Mouse (Mus musculus): ENCODE measurements around the gene Eipr1.

Eipr1 gene

GRCm38 (mm10) chr12:28834266-28834665 is 82.7 kb downstream of the Eipr1 start:
- ChIA-PET CTCF (no interaction called here), POLR2A (no interaction called here)

GRCm38 (mm10) chr12:28835683-28836082 is 84.1 kb downstream of the Eipr1 start:
- ChIA-PET POLR2A (no interaction called here), CTCF (no interaction called here)

- CTCF ChIA-PET: no interaction called here
These were observed 86.7 kb downstream of the Eipr1 start for GRCm38 (mm10) chr12:28838268-28838667.

GRCm38 (mm10) chr12:28838971-28839370 is 87.4 kb downstream of the Eipr1 start:
- ChIA-PET CTCF (no interaction called here), POLR2A (no interaction called here)

More at GRCm38 (mm10) chr12:28838268-28838667, 86.7 kb downstream of the Eipr1 start:
- POLR2A ChIA-PET: no interaction called here

GRCm38 (mm10) chr12:28841179-28841698 is 89.6 kb downstream of the Eipr1 start:
- POLR2A ChIA-PET: no interaction called here
- CTCF ChIA-PET: no interaction called here

- POLR2A ChIA-PET: no interaction called here
- CTCF ChIA-PET: no interaction called here
These were observed 94.2 kb downstream of the Eipr1 start for GRCm38 (mm10) chr12:28845811-28846210.

GRCm38 (mm10) chr12:28847401-28847800 is 95.8 kb downstream of the Eipr1 start:
- POLR2A ChIA-PET: interaction anchor here in 1 of 4 experiments (0.8 kb wide), 1 partner anchor 173 kb away, joined by 3 read pairs; the partner anchor contains the start of gene Adi1
- CTCF ChIA-PET: interaction anchor here in 1 of 4 experiments (0.6 kb wide), 1 partner anchor 848 kb away, joined by 3 read pairs; no protein-coding TSS in a partner anchor

GRCm38 (mm10) chr12:28848726-28849612 is 97.4 kb downstream of the Eipr1 start:
- ChIA-PET CTCF (interaction anchor here in 2 of 4 experiments (0.6 to 1.2 kb wide), 2 partner anchors 149 kb away, joined by 3 to 5 read pairs; no protein-coding TSS in a partner anchor), POLR2A (interaction anchor here in 2 of 4 experiments (1.1 to 2.0 kb wide), 3 partner anchors 10 to 217 kb away, joined by 3 to 4 read pairs (median 3); no protein-coding TSS in a partner anchor)

- ChIA-PET POLR2A (interaction anchor here in 2 of 4 experiments (0.6 to 1.4 kb wide), 2 partner anchors 10 to 85 kb away, joined by 3 read pairs; no protein-coding TSS in a partner anchor), CTCF (interaction anchor here in 1 of 4 experiments (0.6 kb wide), 1 partner anchor 239 kb away, joined by 4 read pairs; no protein-coding TSS in a partner anchor)
These were observed 108.1 kb downstream of the Eipr1 start for GRCm38 (mm10) chr12:28859495-28860263.

GRCm38 (mm10) chr12:28860264-28860560 is 108.6 kb downstream of the Eipr1 start:
- ChIA-PET POLR2A (interaction anchor here in 1 of 4 experiments (0.6 kb wide), 1 partner anchor 86 kb away, joined by 3 read pairs; no protein-coding TSS in a partner anchor), CTCF (interaction anchor here in 1 of 4 experiments (0.6 kb wide), 1 partner anchor 239 kb away, joined by 4 read pairs; no protein-coding TSS in a partner anchor)

- POLR2A ChIA-PET: no interaction called here
- CTCF ChIA-PET: interaction anchor here in 1 of 4 experiments (0.6 kb wide), 1 partner anchor 190 kb away, joined by 3 read pairs; no protein-coding TSS in a partner anchor
These were observed 111.7 kb downstream of the Eipr1 start for GRCm38 (mm10) chr12:28863260-28863659.

GRCm38 (mm10) chr12:28866121-28866520 is 114.5 kb downstream of the Eipr1 start:
- POLR2A ChIA-PET: interaction anchor here in 2 of 4 experiments (0.6 to 1.3 kb wide), 2 partner anchors 230 to 1017 kb away, joined by 3 to 5 read pairs; partner anchors contain the start of gene Rps7 (in 1 of the 2)
- CTCF ChIA-PET: no interaction called here

- ChIA-PET POLR2A (no interaction called here), CTCF (no interaction called here)
These were observed 117.2 kb downstream of the Eipr1 start for GRCm38 (mm10) chr12:28868794-28869193.

- ChIA-PET POLR2A (interaction anchor here in 1 of 4 experiments (1.2 kb wide), 1 partner anchor 30 kb away, joined by 3 read pairs; no protein-coding TSS in a partner anchor), CTCF (no interaction called here)
These were observed 120.7 kb downstream of the Eipr1 start for GRCm38 (mm10) chr12:28872271-28872670.

GRCm38 (mm10) chr12:28874781-28875251 is 123.2 kb downstream of the Eipr1 start:
- ChIA-PET POLR2A (no interaction called here), CTCF (no interaction called here)

- CTCF ChIA-PET: no interaction called here
- POLR2A ChIA-PET: no interaction called here
These were observed 123.9 kb downstream of the Eipr1 start for GRCm38 (mm10) chr12:28875471-28875870.

GRCm38 (mm10) chr12:28880471-28880870 is 128.9 kb downstream of the Eipr1 start:
- ChIA-PET CTCF (no interaction called here), POLR2A (no interaction called here)

GRCm38 (mm10) chr12:28887712-28888111 is 136.1 kb downstream of the Eipr1 start:
- CTCF ChIA-PET: no interaction called here
- POLR2A ChIA-PET: no interaction called here

GRCm38 (mm10) chr12:28889068-28889674 is 137.6 kb downstream of the Eipr1 start:
- ChIA-PET CTCF (interaction anchor here in 3 of 4 experiments (0.5 to 1.0 kb wide), 3 partner anchors 86 to 330 kb away, joined by 3 read pairs; no protein-coding TSS in a partner anchor), POLR2A (interaction anchor here in 1 of 4 experiments (1.1 kb wide), 1 partner anchor 9 kb away, joined by 3 read pairs; no protein-coding TSS in a partner anchor)
